Mouse (Mus musculus): ENCODE data around the gene Chit1. TPM values are rescaled to one million over a fixed set of nuclear protein-coding genes. Genes with fewer than 3 reads are reported as not detected.
A peak's percentile ranks its signal among the peaks of the same experiment; 100 is the strongest.

The Chit1 gene
- polyA plus RNA-seq, 1 experiment from 2014 or later, result not detected

DNA sequence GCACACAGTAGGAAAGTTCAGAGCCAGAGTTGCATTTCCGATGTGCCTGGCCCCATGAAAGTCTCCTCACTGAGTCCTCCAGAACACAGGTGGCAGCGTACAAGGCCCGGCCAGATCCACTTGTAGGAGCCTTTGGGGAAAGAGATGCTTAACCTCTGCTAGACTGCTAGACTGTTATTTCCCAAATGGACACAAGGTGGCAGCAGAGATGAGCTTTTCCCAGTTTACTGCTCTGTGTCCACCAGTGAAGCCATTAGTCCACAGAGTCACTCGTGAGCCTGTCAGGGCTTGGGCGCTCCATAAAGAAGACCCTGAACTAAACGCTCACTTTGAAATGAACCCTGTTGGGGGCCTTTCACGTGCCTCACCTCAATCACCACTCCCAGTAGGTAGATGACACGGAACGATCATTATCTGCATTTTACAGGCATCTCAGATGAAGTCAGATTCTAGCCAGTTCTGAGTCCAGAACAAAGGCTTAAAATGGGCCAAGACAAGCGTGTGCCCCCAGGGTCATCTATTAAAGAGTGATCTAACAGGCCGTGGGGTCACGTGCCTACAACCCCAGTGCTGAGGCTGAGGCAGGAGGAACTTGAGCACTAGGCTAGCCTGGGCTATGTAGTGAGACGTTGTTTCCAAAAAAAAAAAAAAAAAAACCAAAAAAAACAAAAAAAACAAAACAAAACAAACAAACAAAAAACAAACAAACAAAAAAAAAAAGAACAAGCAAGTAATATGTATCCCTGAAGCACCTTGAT lies 40.8 kb downstream of the Chit1 start:
- peak; percentile 80 for ATAC-seq (replicated peaks; ENCODE audit: low FRiP score, low TSS enrichment, low read depth)
- WGBS, result 31% methylated on average over 13 of the region's 13 CpGs

DNA sequence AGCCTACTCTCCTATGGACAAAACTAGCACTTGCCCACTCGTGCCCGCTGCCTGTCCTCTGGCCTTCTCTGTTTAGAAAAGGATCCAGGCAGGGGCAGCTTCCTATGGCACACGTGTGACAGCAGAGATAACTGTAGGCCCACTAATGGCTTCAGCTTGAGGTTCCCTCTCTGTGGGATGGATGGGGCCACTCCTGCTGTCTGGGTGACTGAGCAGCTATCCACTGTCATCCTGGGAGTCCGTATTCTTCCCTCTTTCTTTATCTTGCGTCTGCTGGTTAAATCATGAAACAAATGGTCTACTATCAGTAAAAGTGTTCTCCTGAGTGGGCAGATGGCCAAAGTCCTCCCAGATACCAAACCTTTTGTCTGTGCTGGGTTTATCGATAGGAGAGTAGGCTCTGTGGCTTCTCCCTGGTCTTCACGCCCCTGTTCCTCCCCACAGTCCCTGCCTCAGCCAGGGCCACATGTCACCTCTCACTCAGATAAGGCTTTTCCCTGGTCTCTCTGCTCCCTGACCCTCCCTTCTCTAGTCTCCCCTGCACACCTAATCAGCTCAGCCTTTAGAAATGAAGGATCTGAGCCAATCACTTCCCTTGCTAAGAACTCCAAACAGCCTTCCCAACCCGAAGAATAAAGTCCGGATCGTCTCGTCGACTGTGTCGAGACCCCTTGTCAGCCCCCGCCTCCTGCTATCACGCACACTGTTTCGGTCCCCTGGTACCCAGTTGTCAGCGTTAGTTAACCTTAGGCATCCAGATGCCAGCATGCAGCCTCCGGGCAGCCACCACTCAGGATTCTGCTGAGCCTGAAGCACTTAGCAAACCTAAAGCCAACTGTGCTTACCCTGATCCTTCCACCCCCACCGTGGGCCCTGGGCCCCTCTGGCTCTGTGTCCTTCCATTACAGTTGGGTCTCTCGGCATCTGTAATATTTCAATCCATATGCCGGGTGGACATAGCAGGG lies 41.9 kb downstream of the Chit1 start:
- Histone ChIP-seq H3K27ac (ENCODE audit: low read depth) (no peak overlapping the region), H3K9me3 (ENCODE audit: control insufficient read depth, low read length) (no peaks in the 10 kb centered on the region), H3K36me3 (ENCODE audit: control insufficient read depth, insufficient read depth, low read length) (no peaks in the 10 kb centered on the region), H3K4me2 (ENCODE audit: low read length) (no peak overlapping the region), H3K4me1 (replicated peaks; ENCODE audit: control insufficient read depth, insufficient read depth, low read length) (no peaks in the 10 kb centered on the region), H3K4me3 (ENCODE audit: low read depth, low read length) (no peak overlapping the region), H3K9ac (ENCODE audit: low read length) (no peak overlapping the region), H3K27me3 (replicated peaks; ENCODE audit: control insufficient read depth, insufficient read depth, low read length) (no peaks in the 10 kb centered on the region)
- DNase-seq (ENCODE audit: low spot score), result no peak
- 72% methylated on average over 21 of the region's 21 CpGs for WGBS
- no peak for ATAC-seq (replicated peaks; ENCODE audit: low FRiP score, low TSS enrichment, low read depth)

More for the DNA sequence above, 40.8 kb downstream of the Chit1 start:
- Histone ChIP-seq H3K4me3 (ENCODE audit: low read depth, low read length) (no peak overlapping the region), H3K36me3 (ENCODE audit: control insufficient read depth, insufficient read depth, low read length) (no peaks in the 10 kb centered on the region), H3K27me3 (replicated peaks; ENCODE audit: control insufficient read depth, insufficient read depth, low read length) (no peaks in the 10 kb centered on the region), H3K9me3 (ENCODE audit: control insufficient read depth, low read length) (no peaks in the 10 kb centered on the region), H3K9ac (ENCODE audit: low read length) (no peak overlapping the region), H3K4me2 (ENCODE audit: low read length) (no peak overlapping the region), H3K27ac (ENCODE audit: low read depth) (no peak overlapping the region), H3K4me1 (replicated peaks; ENCODE audit: control insufficient read depth, insufficient read depth, low read length) (no peaks in the 10 kb centered on the region)
- peak; percentile 97 for DNase-seq (ENCODE audit: low spot score)

DNA sequence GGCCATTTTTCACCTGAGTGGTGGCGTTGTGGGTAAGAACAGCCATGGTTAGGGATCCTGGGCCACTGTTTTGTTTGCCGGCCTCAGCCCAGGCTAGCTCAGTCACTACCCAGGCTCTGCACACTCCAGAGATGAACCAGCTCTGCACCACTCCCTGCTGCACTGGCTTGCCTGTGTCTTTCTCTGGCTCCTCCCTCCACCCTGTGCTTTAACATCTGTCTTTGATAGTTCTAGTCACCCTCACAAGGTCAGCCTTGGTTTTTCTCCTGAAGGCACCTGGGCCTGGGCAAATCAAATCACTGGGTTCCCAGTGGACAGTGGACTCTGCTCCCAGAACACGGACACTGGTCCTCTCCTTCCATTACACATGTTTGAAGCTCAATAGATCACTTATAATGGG lies 43.1 kb downstream of the Chit1 start:
- Histone ChIP-seq H3K4me3 (ENCODE audit: low read depth, low read length) (no peak overlapping the region), H3K36me3 (ENCODE audit: control insufficient read depth, insufficient read depth, low read length) (no peaks in the 10 kb centered on the region), H3K4me1 (replicated peaks; ENCODE audit: control insufficient read depth, insufficient read depth, low read length) (no peaks in the 10 kb centered on the region), H3K27ac (ENCODE audit: low read depth) (no peak overlapping the region), H3K27me3 (replicated peaks; ENCODE audit: control insufficient read depth, insufficient read depth, low read length) (no peaks in the 10 kb centered on the region), H3K9ac (ENCODE audit: low read length) (no peak overlapping the region), H3K4me2 (ENCODE audit: low read length) (no peak overlapping the region), H3K9me3 (ENCODE audit: control insufficient read depth, low read length) (no peaks in the 10 kb centered on the region)
- 90% methylated on average over 3 of the region's 3 CpGs for WGBS
- ATAC-seq (replicated peaks; ENCODE audit: low FRiP score, low TSS enrichment, low read depth), result no peak
- no peak for DNase-seq (ENCODE audit: low spot score)

DNA sequence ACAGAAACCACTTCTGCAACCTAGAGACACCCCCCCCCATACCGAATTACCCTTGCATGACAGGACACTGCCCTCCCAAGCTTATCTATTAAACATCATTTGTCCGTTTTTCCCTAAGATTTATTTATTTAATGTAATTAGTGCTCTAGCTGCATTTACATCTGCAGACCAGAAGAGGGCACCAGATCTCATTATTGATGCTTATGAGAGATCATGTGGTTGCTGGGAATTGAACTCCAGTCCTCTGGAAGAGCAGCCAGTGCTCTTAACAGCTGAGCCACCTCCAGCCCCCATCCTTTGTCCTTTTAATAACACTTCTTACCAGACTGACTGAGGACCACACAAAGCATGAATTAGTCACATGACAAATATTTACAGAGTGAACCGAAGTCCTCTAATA lies 43.6 kb downstream of the Chit1 start:
- Histone ChIP-seq H3K4me3 (ENCODE audit: low read depth, low read length) (no peak overlapping the region), H3K27me3 (replicated peaks; ENCODE audit: control insufficient read depth, insufficient read depth, low read length) (no peaks in the 10 kb centered on the region), H3K27ac (ENCODE audit: low read depth) (no peak overlapping the region), H3K4me2 (ENCODE audit: low read length) (no peak overlapping the region), H3K36me3 (ENCODE audit: control insufficient read depth, insufficient read depth, low read length) (no peaks in the 10 kb centered on the region), H3K9ac (ENCODE audit: low read length) (no peak overlapping the region), H3K4me1 (replicated peaks; ENCODE audit: control insufficient read depth, insufficient read depth, low read length) (no peaks in the 10 kb centered on the region), H3K9me3 (ENCODE audit: control insufficient read depth, low read length) (no peaks in the 10 kb centered on the region)
- 60% methylated on average over 3 of the region's 3 CpGs for WGBS
- DNase-seq (ENCODE audit: low spot score) (no peak), ATAC-seq (replicated peaks; ENCODE audit: low FRiP score, low TSS enrichment, low read depth) (no peak)

DNA sequence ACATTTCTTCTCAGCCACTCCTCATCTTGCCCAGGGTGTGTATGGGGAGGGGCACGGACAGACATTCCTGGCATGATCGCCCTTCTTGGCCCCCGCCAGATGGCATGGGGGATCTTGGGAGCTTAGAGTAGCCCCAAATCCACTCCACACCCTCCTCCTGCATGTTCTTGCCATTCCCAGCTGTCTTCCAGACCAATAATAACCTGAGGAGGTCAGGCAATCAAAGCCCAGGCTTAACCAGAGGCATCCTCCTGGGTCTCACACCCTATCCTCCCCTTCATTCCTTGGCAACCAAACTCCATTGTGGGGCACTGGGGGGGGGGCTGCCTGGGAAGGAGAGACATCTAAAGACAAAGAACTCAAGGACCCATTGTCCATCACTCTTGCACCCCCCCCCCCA lies 49.4 kb downstream of the Chit1 start:
- DNase-seq (ENCODE audit: low spot score) (no peak), ATAC-seq (replicated peaks; ENCODE audit: low FRiP score, low TSS enrichment, low read depth) (no peak)
- no peak overlapping the region for H3K4me2 ChIP-seq (ENCODE audit: low read length)
- H3K4me1 ChIP-seq (replicated peaks; ENCODE audit: control insufficient read depth, insufficient read depth, low read length), result no peaks in the 10 kb centered on the region
- H3K9me3 ChIP-seq (ENCODE audit: control insufficient read depth, low read length), result no peaks in the 10 kb centered on the region
- no peak overlapping the region for H3K9ac ChIP-seq (ENCODE audit: low read length)
- H3K4me3 ChIP-seq (ENCODE audit: low read depth, low read length), result no peak overlapping the region
- H3K27ac ChIP-seq (ENCODE audit: low read depth), result no peak overlapping the region
- no peaks in the 10 kb centered on the region for H3K27me3 ChIP-seq (replicated peaks; ENCODE audit: control insufficient read depth, insufficient read depth, low read length)
- no peaks in the 10 kb centered on the region for H3K36me3 ChIP-seq (ENCODE audit: control insufficient read depth, insufficient read depth, low read length)
- 88% methylated on average over 3 of the region's 3 CpGs for WGBS

DNA sequence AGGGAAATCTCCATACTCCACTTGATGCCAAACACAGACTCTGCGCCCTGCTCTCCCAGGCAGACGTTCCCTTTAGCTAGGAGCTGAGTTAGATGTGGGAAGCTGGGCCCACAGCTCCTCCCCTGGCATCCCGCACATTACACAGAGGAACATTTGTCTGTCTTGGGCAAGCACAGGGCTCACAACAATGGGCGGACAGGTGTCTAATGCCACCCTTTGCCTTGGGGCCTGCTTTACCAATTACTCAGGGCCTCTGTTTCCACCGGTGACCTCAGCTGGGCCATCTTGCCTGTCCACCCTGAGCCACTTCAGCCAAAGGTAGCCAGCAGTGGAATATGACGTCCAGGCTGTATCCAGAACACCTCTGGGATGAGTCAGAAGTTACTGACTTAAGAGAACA lies 50.4 kb downstream of the Chit1 start:
- H3K4me3 ChIP-seq (ENCODE audit: low read depth, low read length), result no peak overlapping the region
- no peak overlapping the region for H3K27ac ChIP-seq (ENCODE audit: low read depth)
- H3K9me3 ChIP-seq (ENCODE audit: control insufficient read depth, low read length), result no peaks in the 10 kb centered on the region
- H3K4me1 ChIP-seq (replicated peaks; ENCODE audit: control insufficient read depth, insufficient read depth, low read length), result no peaks in the 10 kb centered on the region
- H3K27me3 ChIP-seq (replicated peaks; ENCODE audit: control insufficient read depth, insufficient read depth, low read length), result no peaks in the 10 kb centered on the region
- DNase-seq (ENCODE audit: low spot score) (no peak), ATAC-seq (replicated peaks; ENCODE audit: low FRiP score, low TSS enrichment, low read depth) (no peak)
- H3K36me3 ChIP-seq (ENCODE audit: control insufficient read depth, insufficient read depth, low read length), result no peaks in the 10 kb centered on the region
- WGBS, result 77% methylated on average over 6 of the region's 6 CpGs
- H3K4me2 ChIP-seq (ENCODE audit: low read length), result no peak overlapping the region
- no peak overlapping the region for H3K9ac ChIP-seq (ENCODE audit: low read length)

DNA sequence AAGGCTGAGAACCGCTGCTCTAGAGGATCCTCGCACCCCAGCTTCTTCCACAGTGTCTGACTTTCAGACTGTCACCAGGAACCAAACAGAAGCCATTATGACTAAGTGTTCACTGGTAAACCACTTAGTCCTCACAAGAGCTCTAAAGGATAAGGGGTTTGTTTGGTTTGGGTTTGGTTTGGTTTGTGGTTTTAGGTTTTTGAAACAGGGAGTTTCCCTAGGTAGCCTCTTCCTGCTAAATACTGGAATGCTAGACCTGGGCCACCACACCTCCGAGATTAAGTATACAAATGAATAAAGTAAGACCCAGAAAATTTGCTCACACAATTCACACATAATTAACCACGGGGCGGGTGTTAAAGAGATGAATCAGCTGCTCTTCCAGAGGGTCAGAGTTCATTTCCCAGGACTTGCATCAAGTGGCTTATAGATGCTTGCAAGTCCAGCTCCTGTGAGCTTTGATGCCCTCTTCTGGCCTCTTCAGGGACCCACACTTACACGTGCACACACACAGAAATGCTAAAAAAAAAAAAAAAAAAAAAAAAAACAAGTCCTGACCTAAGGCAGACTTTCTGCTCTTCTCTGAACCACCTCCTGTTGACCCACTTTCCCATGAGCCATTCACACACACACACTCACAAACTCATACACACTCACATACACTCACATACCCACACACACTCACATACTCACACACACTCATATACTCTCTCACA lies 51.6 kb downstream of the Chit1 start:
- DNase-seq (ENCODE audit: low spot score) (no peak), ATAC-seq (replicated peaks; ENCODE audit: low FRiP score, low TSS enrichment, low read depth) (no peak)
- H3K27ac ChIP-seq (ENCODE audit: low read depth), result no peak overlapping the region
- no peaks in the 10 kb centered on the region for H3K36me3 ChIP-seq (ENCODE audit: control insufficient read depth, insufficient read depth, low read length)
- no peak overlapping the region for H3K9ac ChIP-seq (ENCODE audit: low read length)
- no peaks in the 10 kb centered on the region for H3K27me3 ChIP-seq (replicated peaks; ENCODE audit: control insufficient read depth, insufficient read depth, low read length)
- H3K4me1 ChIP-seq (replicated peaks; ENCODE audit: control insufficient read depth, insufficient read depth, low read length), result peaks cover 2% of the 10 kb centered on the region; the same call in 1 of the 2 replicates
- H3K4me3 ChIP-seq (ENCODE audit: low read depth, low read length), result no peak overlapping the region
- H3K9me3 ChIP-seq (ENCODE audit: control insufficient read depth, low read length), result no peaks in the 10 kb centered on the region
- WGBS, result 82% methylated on average over 6 of the region's 6 CpGs
- no peak overlapping the region for H3K4me2 ChIP-seq (ENCODE audit: low read length)

DNA sequence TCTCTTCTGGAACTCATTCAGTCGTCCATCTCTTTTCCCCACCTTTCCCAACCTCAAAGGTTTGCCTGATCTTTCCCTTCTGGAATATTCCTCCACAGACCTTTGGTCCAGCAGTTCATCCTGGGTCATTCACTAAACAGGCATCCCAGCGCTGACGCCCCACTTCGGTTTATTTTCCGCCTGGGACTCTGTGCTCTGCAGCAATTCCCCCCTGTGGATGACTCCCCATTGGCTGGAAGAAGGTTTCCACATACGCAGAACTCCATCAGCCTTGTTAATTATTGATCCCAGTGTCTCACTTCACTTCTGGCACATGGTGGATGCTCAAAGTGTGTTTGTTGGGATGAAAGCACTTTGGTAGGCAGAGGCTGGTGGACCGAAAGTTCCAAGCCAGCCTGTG lies 52.4 kb downstream of the Chit1 start:
- H3K27me3 ChIP-seq (replicated peaks; ENCODE audit: control insufficient read depth, insufficient read depth, low read length), result no peaks in the 10 kb centered on the region
- H3K36me3 ChIP-seq (ENCODE audit: control insufficient read depth, insufficient read depth, low read length), result no peaks in the 10 kb centered on the region
- peaks cover 4% of the 10 kb centered on the region; the same call in 1 of the 2 replicates for H3K4me1 ChIP-seq (replicated peaks; ENCODE audit: control insufficient read depth, insufficient read depth, low read length)
- no peak overlapping the region for H3K9ac ChIP-seq (ENCODE audit: low read length)
- no peak overlapping the region for H3K4me3 ChIP-seq (ENCODE audit: low read depth, low read length)
- ATAC-seq (replicated peaks; ENCODE audit: low FRiP score, low TSS enrichment, low read depth) (no peak), DNase-seq (ENCODE audit: low spot score) (no peak)
- 84% methylated on average over 7 of the region's 7 CpGs for WGBS
- no peak overlapping the region for H3K4me2 ChIP-seq (ENCODE audit: low read length)
- no peak overlapping the region for H3K27ac ChIP-seq (ENCODE audit: low read depth)
- no peaks in the 10 kb centered on the region for H3K9me3 ChIP-seq (ENCODE audit: control insufficient read depth, low read length)

All from intestine, embryonic 14.5 days (tissue).